Mouse (Mus musculus): ENCODE measurements around the gene Ppp1r14a. TPM values are rescaled to one million over a fixed set of nuclear protein-coding genes. Genes with fewer than 3 reads are reported as not detected.

Gene Ppp1r14a
- 1.8 and 3.6 TPM in 2 replicates for polyA plus RNA-seq (2014; fragmentation: Nextera tagmentation; extraction: Ambion mirVana)

- no peaks in the 10 kb centered on the region for H3K27me3 ChIP-seq (ENCODE audit: control insufficient read depth, insufficient read depth, low read length)
- H3K4me3 ChIP-seq (ENCODE audit: low read depth, low read length): peak within 1 kb of the TSS; percentile 41
- H3K9ac ChIP-seq (replicated peaks; ENCODE audit: low read depth, low read length): peak within 1 kb of the TSS; percentile 46
- under 1% methylated on average over 51 of the region's 59 CpGs for WGBS
- peaks cover 6% of the 10 kb centered on the region; the same call in 1 of the 2 replicates for H3K4me1 ChIP-seq (ENCODE audit: control insufficient read depth, insufficient read depth, low read length)
- peak within 1 kb of the TSS; percentile 79 for H3K4me2 ChIP-seq (ENCODE audit: low read depth, low read length)
- 0 out of 2 replicates have a peak within 1 kb of the TSS, but pooled peaks have one; percentile 7 for H3K27ac ChIP-seq (ENCODE audit: low read depth, low read length)
- peak; percentile 38; the same call in 1 of the 2 replicates for ATAC-seq (ENCODE audit: low read depth)
- no peaks in the 10 kb centered on the region for H3K36me3 ChIP-seq (ENCODE audit: control insufficient read depth, insufficient read depth, low read length)
- no peaks in the 10 kb centered on the region for H3K9me3 ChIP-seq (ENCODE audit: control insufficient read depth, low read length)
Observed at GRCm38 (mm10) chr7:29288942-29289638, at the start of gene Ppp1r14a. Gene Ppp1r14a, plus strand, starts transcription at chr7:29289308.

GRCm38 (mm10) chr7:29244732-29245416, 44.2 kb upstream of the Ppp1r14a start:
- no peak for ATAC-seq (ENCODE audit: low read depth)

GRCm38 (mm10) chr7:29246015-29246414, 43.1 kb upstream of the Ppp1r14a start:
- no peak overlapping the region for H3K4me3 ChIP-seq (ENCODE audit: low read depth, low read length)
- no peaks in the 10 kb centered on the region; the same call in 1 of the 2 replicates for H3K36me3 ChIP-seq (ENCODE audit: control insufficient read depth, insufficient read depth, low read length)
- H3K27ac ChIP-seq (ENCODE audit: low read depth, low read length): no peak overlapping the region
- WGBS: 88% methylated on average over 5 of the region's 5 CpGs
- H3K9ac ChIP-seq (replicated peaks; ENCODE audit: low read depth, low read length): no peak overlapping the region
- H3K27me3 ChIP-seq (ENCODE audit: control insufficient read depth, insufficient read depth, low read length): peaks cover 5% of the 10 kb centered on the region; the same call in 1 of the 2 replicates
- H3K4me2 ChIP-seq (ENCODE audit: low read depth, low read length): no peak overlapping the region
- H3K9me3 ChIP-seq (ENCODE audit: control insufficient read depth, low read length): no peaks in the 10 kb centered on the region
- ATAC-seq (ENCODE audit: low read depth): no peak
- no peaks in the 10 kb centered on the region for H3K4me1 ChIP-seq (ENCODE audit: control insufficient read depth, insufficient read depth, low read length)

More at GRCm38 (mm10) chr7:29244732-29245416, 44.2 kb upstream of the Ppp1r14a start:
- Histone ChIP-seq H3K9me3 (ENCODE audit: control insufficient read depth, low read length) (no peaks in the 10 kb centered on the region), H3K9ac (replicated peaks; ENCODE audit: low read depth, low read length) (no peak overlapping the region), H3K27me3 (ENCODE audit: control insufficient read depth, insufficient read depth, low read length) (peaks cover 5% of the 10 kb centered on the region; the same call in 1 of the 2 replicates), H3K36me3 (ENCODE audit: control insufficient read depth, insufficient read depth, low read length) (no peaks in the 10 kb centered on the region; the same call in 1 of the 2 replicates), H3K27ac (ENCODE audit: low read depth, low read length) (no peak overlapping the region), H3K4me2 (ENCODE audit: low read depth, low read length) (no peak overlapping the region), H3K4me1 (ENCODE audit: control insufficient read depth, insufficient read depth, low read length) (no peaks in the 10 kb centered on the region), H3K4me3 (ENCODE audit: low read depth, low read length) (no peak overlapping the region)
- WGBS: 90% methylated on average over 7 of the region's 7 CpGs

GRCm38 (mm10) chr7:29246619-29247313, 42.3 kb upstream of the Ppp1r14a start:
- Histone ChIP-seq H3K36me3 (ENCODE audit: control insufficient read depth, insufficient read depth, low read length) (no peaks in the 10 kb centered on the region; the same call in 1 of the 2 replicates), H3K27me3 (ENCODE audit: control insufficient read depth, insufficient read depth, low read length) (peaks cover 5% of the 10 kb centered on the region; the same call in 1 of the 2 replicates), H3K4me3 (ENCODE audit: low read depth, low read length) (no peak overlapping the region), H3K4me1 (ENCODE audit: control insufficient read depth, insufficient read depth, low read length) (no peaks in the 10 kb centered on the region), H3K4me2 (ENCODE audit: low read depth, low read length) (no peak overlapping the region), H3K9ac (replicated peaks; ENCODE audit: low read depth, low read length) (no peak overlapping the region), H3K27ac (ENCODE audit: low read depth, low read length) (no peak overlapping the region), H3K9me3 (ENCODE audit: control insufficient read depth, low read length) (no peaks in the 10 kb centered on the region)
- 87% methylated on average over 21 of the region's 21 CpGs for WGBS
- no peak for ATAC-seq (ENCODE audit: low read depth)

DNA sequence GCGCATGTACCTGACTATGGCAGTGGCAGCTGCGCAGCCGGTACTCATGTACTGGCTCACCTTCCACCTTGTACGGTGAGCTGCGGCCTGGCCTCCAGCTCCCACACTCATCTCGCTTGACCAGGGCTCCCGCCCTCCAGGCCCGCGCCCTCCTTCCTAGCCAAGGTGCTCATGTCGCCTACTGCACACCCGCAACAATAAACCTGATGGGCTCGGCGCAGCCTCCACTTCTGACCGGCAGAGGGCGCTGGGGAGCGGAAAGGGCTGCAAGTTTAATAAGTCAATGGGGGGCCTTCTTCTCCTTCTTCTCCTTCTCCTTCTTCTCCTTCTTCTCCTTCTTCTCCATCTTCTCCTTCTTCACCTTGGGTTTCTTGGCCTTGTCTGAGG, 41.8 kb upstream of the Ppp1r14a start:
- no peak overlapping the region for H3K4me3 ChIP-seq (ENCODE audit: low read depth, low read length)

DNA sequence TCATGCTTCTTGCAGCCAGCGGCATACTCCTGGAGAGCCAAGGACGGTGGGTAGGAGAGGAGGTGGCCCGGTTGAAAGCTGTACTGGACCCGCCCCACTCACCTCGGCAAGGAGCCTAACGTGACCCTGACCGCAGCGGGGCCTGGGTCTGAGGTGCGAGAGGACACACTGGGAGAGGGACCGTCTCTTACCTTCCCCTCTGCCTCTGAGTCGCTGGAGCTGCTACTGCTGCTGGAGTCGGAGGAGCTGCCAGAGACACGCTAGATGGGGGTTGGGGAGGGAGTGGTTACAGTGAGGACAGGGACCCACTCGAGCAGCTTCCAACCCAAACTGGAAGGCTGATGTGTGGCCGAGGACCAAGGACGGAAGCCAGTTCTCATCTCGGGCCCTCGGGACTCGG, 41.4 kb upstream of the Ppp1r14a start:
- ATAC-seq (ENCODE audit: low read depth): no peak
- 16% methylated on average over 16 of the region's 19 CpGs for WGBS
- H3K9me3 ChIP-seq (ENCODE audit: control insufficient read depth, low read length): no peaks in the 10 kb centered on the region
- H3K4me3 ChIP-seq (ENCODE audit: low read depth, low read length): no peak overlapping the region
- peaks cover 5% of the 10 kb centered on the region; the same call in 1 of the 2 replicates for H3K27me3 ChIP-seq (ENCODE audit: control insufficient read depth, insufficient read depth, low read length)
- H3K9ac ChIP-seq (replicated peaks; ENCODE audit: low read depth, low read length): peak overlapping the region; percentile 32; the same call in 1 of the 2 replicates
- H3K36me3 ChIP-seq (ENCODE audit: control insufficient read depth, insufficient read depth, low read length): no peaks in the 10 kb centered on the region; the same call in 1 of the 2 replicates
- H3K4me2 ChIP-seq (ENCODE audit: low read depth, low read length): peak overlapping the region; percentile 21; the same call in 1 of the 2 replicates
- H3K27ac ChIP-seq (ENCODE audit: low read depth, low read length): no peak overlapping the region
- no peaks in the 10 kb centered on the region for H3K4me1 ChIP-seq (ENCODE audit: control insufficient read depth, insufficient read depth, low read length)

More for the DNA sequence above, 41.8 kb upstream of the Ppp1r14a start:
- peaks cover 5% of the 10 kb centered on the region; the same call in 1 of the 2 replicates for H3K27me3 ChIP-seq (ENCODE audit: control insufficient read depth, insufficient read depth, low read length)
- H3K4me2 ChIP-seq (ENCODE audit: low read depth, low read length): 0 out of 2 replicates have a peak overlapping the region, but pooled peaks have one; percentile 21
- H3K27ac ChIP-seq (ENCODE audit: low read depth, low read length): no peak overlapping the region
- 28% methylated on average over 16 of the region's 16 CpGs for WGBS
- ATAC-seq (ENCODE audit: low read depth): peak; percentile 42; the same call in 1 of the 2 replicates
- no peaks in the 10 kb centered on the region for H3K4me1 ChIP-seq (ENCODE audit: control insufficient read depth, insufficient read depth, low read length)
- no peaks in the 10 kb centered on the region; the same call in 1 of the 2 replicates for H3K36me3 ChIP-seq (ENCODE audit: control insufficient read depth, insufficient read depth, low read length)
- no peaks in the 10 kb centered on the region for H3K9me3 ChIP-seq (ENCODE audit: control insufficient read depth, low read length)
- H3K9ac ChIP-seq (replicated peaks; ENCODE audit: low read depth, low read length): 0 out of 2 replicates have a peak overlapping the region, but pooled peaks have one; percentile 32

- Histone ChIP-seq H3K4me1 (ENCODE audit: control insufficient read depth, insufficient read depth, low read length) (no peaks in the 10 kb centered on the region), H3K9me3 (ENCODE audit: control insufficient read depth, low read length) (no peaks in the 10 kb centered on the region), H3K27me3 (ENCODE audit: control insufficient read depth, insufficient read depth, low read length) (peaks cover 5% of the 10 kb centered on the region; the same call in 1 of the 2 replicates), H3K4me2 (ENCODE audit: low read depth, low read length) (peak within 1 kb of the TSS; percentile 21), H3K36me3 (ENCODE audit: control insufficient read depth, insufficient read depth, low read length) (no peaks in the 10 kb centered on the region; the same call in 1 of the 2 replicates), H3K4me3 (ENCODE audit: low read depth, low read length) (no peak within 1 kb of the TSS), H3K9ac (replicated peaks; ENCODE audit: low read depth, low read length) (peak within 1 kb of the TSS; percentile 32; the same call in 1 of the 2 replicates), H3K27ac (ENCODE audit: low read depth, low read length) (no peak within 1 kb of the TSS)
- ATAC-seq (ENCODE audit: low read depth): no peak
- WGBS: 15% methylated on average over 20 of the region's 20 CpGs
Observed at GRCm38 (mm10) chr7:29248261-29248841, 40.8 kb upstream of the Ppp1r14a start, which contains the start of gene 2200002D01Rik. Gene 2200002D01Rik, minus strand, starts transcription at chr7:29248466.

GRCm38 (mm10) chr7:29251166-29251565, 37.9 kb upstream of the Ppp1r14a start:
- Histone ChIP-seq H3K4me2 (ENCODE audit: low read depth, low read length) (no peak overlapping the region), H3K27ac (ENCODE audit: low read depth, low read length) (no peak overlapping the region)

More at GRCm38 (mm10) chr7:29251166-29251565, 37.9 kb upstream of the Ppp1r14a start:
- H3K27me3 ChIP-seq (ENCODE audit: control insufficient read depth, insufficient read depth, low read length): peaks cover 5% of the 10 kb centered on the region; the same call in 1 of the 2 replicates
- no peaks in the 10 kb centered on the region for H3K9me3 ChIP-seq (ENCODE audit: control insufficient read depth, low read length)
- H3K4me3 ChIP-seq (ENCODE audit: low read depth, low read length): no peak overlapping the region
- ATAC-seq (ENCODE audit: low read depth): no peak
- WGBS: 87% methylated on average over 3 of the region's 3 CpGs
- no peaks in the 10 kb centered on the region for H3K4me1 ChIP-seq (ENCODE audit: control insufficient read depth, insufficient read depth, low read length)
- no peak overlapping the region for H3K9ac ChIP-seq (replicated peaks; ENCODE audit: low read depth, low read length)
- H3K36me3 ChIP-seq (ENCODE audit: control insufficient read depth, insufficient read depth, low read length): no peaks in the 10 kb centered on the region

All from neural tube, embryonic 14.5 days (tissue).